Mouse (Mus musculus) lung, postnatal 25 days (tissue): ENCODE measurements around the gene Itpkb.

ENCODE experiments used
- DNase-seq: peaks from one replicate; pipeline ENCODE4 v3.0.0; 2022; ENCODE audit warnings: low spot score

Itpkb gene

DNA sequence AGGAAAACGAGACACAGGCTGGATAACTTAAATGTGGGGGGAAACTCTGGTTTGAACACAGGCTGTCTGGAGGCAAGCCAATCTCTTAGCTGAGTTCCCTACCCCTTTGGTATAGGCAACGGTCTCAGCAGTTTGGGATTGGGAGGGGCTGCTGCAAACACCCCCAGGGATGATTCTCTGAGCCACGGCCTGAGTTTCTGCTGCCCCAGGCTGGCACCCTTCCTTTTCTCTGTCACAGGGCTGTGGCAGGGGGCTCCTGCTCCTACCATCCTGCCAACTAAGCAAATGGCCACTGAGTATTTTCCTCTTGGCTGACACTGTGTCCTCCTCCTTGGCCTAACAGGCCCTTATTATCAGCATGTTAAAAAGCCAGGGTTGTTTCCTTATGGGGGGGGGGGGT is 37.3 kb downstream of the Itpkb start:
- no peak for DNase-seq

DNA sequence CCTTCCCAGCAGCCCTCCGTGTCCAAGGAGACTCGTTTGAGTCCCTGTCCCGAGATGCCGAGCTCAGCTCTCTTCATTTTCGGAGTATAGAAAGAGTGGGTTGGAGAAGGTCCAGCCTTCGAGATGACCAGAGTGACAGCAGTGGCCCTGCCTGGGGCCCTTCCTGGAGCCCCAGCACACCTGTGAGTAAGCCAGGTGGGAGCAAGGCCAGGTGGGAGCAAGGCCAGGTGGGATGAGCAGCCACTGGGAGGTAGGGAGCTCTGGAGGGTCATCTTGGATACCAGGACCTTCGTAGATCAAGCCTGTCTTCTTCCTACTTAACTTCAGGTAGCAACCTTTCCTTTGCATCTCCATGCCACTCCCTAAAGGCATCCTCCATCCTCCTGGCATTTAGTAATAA is 37.8 kb downstream of the Itpkb start:
- DNase-seq: no peak

DNA sequence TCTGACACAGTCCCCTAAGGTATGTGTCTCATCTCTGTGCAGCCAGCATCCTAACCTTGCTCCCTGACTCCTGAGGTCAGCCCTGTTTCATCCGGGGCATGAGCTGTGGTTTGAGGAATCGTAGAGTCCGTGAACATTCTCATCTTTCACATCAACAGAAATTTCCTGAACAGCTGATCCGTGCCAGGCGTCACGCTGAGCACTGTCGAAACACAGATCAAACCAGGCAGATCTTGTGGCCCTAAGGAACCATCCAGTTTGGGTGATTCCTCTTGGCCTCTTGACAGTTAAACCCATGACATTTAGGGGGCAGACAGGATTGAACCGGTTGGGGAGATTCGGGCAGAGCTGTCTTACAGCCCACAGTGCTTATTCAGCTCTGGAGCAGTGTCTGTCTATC is 38.4 kb downstream of the Itpkb start:
- no peak for DNase-seq

- DNase-seq: no peak
Measured at GRCm38 (mm10) chr1:180370858-180371652, 40.8 kb downstream of the Itpkb start.

DNA sequence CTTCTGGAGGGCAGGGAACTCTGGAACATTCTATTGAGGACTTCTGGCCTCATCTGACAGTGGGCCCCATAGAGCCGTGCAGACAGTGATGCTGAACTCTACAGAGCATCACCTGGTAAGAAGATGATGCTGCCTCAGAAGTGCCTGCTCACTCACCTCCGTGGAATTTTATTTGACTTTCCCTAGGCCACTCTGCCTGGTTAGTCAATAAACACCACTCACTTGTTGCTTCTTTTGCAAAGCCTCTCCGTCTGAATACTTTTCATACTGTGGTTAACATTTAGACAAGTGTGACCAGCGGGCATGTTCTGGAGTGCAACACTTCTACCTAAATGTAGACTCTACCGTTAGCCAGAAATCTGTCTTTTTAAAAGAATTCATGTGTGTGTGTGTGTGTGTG is 42.0 kb downstream of the Itpkb start:
- peak; percentile 54 for DNase-seq

DNA sequence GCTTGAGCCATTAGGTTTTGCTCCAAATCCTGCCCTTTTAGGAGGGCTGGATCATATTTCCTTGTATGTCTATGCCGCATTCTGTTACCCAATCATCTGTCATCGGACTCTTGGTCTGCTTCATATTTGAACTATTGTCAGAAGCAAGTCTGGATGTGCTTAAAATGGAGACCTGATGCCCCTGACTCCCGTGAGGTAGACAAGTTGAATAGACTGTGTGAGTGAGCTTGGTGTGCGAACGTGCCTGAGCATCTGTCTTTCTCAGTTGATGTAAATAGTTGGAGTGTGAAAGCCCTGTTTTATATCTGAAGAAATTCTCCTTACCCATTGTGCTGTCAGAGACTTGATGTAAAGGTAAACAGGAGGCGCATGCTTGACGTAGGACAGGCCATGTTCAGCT is 46.3 kb downstream of the Itpkb start:
- DNase-seq: no peak

DNA sequence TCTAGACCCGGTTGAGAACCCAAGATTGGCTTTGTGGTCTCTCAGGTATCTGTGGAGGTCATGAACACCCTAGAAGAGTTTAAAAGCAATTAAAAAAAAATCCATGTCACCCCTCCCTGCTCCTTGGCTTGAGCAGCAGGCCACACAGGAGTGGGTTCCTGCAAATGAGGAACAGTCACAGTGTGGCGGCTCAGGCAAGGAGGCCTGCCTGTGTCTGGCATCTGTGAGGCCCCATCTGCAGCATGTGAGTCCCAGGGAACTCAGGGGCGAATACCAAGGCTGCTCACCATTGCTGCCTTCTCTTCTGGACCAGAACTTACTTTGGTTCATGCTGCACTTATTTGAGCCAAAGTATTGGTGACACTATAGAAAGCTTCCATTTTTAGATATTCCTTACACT is 49.3 kb downstream of the Itpkb start:
- no peak for DNase-seq

DNA sequence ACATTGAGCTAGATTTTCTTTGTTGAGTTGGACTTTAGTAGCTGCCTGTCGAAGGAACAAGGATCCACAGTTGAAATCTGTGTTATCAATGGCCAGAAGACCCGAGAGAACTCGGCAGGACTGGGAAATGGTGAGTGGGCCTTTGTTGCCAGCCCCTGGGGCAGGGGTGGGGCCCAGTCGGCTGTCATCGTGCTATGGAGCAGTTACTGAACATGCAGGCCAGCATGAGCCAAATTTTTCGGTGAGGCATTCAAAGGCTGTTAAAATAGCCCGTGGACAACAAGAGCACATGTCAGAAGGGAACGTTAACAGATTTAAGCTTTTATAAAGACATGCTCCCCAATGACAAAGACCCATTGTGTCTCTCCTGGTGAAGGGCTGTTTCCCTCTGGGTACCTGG is 52.1 kb downstream of the Itpkb start:
- DNase-seq: no peak

- DNase-seq: no peak
Measured at GRCm38 (mm10) chr1:180383884-180384283, 53.6 kb downstream of the Itpkb start.

DNA sequence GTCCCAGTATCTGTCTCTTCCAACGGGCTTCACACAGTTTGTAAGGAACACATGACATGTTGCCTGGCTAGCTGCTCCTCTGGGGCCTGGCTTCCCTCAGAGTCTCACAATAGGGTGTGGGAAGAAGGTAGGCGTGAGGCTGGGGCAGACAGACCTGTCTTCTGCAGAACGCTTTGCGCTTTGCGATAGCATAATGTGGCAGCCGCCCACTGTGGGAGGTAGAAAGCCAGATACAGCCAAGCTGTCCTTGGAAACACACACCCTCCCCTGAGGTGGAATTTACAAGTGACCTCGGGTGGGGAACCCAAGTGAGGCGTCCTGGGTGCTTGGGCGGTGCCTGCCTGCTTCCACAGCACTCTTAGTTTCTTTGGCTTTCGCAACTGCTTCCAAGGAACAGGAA is 54.2 kb downstream of the Itpkb start:
- peak; percentile 73 for DNase-seq

DNA sequence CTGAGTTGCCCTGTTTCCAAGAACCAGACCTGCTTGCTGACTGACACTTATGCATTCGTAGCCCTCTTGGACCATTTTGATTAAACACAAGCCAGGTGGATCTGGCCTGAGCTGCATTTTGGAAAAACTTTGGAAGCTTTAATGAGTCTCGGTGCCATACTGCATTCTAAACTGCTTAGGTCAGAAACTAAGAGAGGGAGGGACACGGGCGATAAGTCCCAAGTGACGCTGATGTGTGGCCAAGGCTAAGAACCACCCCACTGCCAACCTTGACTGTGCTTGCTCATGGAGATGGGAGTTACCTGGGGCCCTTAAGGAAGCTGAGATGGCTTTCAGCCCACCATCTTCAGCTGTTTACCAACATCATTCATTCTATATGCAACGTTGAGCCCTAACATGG is 55.0 kb downstream of the Itpkb start:
- DNase-seq: no peak

DNA sequence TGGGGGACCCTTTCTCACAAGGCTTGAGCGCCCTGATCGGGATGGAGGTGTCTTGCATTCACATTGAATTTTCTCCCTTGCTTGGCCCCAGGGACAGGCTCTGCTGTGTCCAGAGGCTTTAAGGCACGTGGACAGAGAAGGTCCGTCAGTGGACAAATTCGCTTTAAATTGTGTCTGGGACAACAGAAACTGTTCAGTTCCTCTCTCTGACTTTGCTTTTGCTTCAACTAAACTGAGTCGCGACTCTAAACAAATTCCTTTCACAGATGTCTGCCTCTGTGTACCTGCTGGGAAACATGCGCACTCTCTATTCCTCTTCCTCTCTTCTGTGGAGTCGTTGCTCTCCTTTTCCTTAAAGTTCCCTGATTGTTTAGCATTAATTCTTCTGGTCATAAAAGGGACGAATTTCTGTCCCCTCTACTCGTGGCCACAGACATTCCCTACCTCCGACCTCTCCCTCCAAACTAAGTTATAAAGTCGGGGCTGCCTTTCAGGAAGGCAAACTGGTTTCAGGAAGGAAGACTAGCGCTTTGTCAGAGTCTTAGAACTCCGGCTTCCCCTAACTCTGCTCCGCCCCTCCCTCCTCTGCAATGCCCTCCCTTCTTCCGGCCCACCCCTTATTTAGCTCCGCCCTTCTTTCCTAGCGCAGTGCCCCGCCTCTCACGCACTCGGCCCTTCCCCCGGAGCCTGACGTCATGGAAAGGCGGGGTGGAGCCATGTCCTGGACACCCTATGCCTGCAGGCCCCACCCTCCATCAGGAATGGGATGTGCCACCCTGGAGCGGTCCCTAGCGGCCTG is 56.9 kb downstream of the Itpkb start:
- DNase-seq: peak; percentile 100

DNA sequence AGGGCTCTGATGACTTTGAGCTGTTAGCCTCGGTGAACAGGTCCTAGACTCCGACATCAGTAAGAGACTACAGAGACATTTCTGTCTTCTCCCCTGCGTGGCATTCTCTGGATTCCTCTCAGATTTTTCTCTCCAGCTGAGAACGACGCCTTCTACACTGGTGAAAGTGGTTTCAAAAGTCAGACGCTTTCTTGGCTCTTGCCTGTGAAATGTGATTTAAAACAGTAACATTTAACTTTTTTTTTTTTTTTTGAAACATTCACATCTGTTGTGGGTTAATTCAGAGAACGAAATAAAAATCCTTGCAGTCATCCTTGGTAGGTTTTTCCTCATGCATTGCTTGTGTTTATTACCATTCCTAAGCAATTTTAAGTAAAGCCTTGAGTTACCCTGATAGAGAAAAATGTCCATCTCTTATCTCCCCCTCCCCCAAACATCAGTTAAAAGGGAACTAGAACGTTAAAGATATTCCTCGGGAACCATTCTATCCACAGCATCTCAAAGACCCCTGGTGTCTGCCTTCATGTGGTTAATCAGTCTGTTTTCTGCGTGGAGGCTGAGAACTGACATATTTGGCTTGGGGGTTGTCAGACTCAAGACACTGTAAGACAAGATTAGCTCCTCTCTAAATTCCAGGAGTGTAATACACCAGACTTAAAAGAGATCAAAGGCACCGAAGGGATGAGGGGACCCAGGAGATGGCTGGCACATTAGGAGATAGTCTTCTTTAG is 57.6 kb downstream of the Itpkb start:
- DNase-seq: no peak

GRCm38 (mm10) chr1:180388481-180388880 is 58.2 kb downstream of the Itpkb start:
- no peak for DNase-seq

DNA sequence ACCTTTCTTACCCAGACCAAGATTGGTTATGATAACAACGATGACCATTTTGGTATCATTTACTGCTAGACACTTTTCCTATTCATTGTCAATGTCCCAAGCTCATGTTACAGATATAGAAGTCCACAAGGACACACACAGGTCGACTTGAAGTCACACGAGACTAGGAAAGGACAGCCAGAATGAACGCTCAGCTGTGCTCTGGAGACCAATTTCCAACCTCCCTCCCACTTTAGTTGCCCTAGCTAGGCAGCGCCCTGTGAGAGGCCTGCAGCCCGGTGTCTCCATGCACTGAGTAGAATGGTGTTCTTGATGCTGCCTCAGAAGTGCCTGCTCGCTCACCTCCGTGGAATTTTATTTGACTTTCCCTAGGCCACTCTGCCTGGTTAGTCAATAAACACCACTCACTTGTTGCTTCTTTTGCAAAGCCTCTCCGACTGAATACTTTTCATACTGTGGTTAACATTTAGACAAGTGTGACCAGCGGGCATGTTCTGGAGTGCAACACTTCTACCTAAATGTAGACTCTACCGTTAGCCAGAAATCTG is 59.0 kb downstream of the Itpkb start:
- peak; percentile 79 for DNase-seq

DNA sequence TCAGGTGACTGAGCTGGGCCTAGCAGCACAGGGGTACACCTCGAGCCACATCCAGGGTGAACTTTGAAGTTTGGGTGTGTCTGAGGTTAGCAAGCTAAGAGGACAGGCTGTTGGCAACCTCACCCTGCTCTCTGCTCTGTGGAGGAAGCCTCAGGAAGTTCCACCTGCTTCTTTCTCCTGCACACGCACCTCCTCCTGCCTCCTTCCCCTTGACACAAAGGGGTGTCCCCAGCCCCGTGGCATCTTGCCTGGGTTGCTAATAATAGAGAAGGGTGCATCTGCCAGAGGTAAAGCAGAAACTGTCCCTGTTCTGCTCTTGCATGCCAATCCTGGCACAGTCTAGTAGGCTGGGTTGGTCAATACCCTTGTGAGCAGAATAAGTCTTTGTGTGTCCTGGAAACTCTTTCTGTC is 60.0 kb downstream of the Itpkb start:
- DNase-seq: peak; percentile 70

- no peak for DNase-seq
Measured at GRCm38 (mm10) chr1:180390746-180391574, 60.7 kb downstream of the Itpkb start.

DNA sequence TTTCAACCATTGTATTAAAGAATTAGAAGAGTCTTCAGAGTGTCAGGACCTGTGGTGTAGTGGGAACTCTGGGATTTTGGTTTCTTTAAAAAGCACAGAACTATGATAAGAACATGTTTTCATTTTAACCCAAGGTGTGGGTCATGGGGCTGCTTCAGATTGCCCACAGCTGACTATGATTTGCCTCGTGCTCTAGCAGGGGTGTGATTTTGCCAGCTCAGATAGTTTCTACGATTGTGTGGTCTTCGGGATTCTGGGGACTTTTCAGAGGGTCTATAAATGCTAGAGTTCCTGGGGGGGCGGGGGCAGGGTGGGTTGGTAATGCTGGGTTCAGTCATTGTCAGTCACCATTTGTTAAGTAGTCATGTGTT is 61.3 kb downstream of the Itpkb start:
- no peak for DNase-seq

DNA sequence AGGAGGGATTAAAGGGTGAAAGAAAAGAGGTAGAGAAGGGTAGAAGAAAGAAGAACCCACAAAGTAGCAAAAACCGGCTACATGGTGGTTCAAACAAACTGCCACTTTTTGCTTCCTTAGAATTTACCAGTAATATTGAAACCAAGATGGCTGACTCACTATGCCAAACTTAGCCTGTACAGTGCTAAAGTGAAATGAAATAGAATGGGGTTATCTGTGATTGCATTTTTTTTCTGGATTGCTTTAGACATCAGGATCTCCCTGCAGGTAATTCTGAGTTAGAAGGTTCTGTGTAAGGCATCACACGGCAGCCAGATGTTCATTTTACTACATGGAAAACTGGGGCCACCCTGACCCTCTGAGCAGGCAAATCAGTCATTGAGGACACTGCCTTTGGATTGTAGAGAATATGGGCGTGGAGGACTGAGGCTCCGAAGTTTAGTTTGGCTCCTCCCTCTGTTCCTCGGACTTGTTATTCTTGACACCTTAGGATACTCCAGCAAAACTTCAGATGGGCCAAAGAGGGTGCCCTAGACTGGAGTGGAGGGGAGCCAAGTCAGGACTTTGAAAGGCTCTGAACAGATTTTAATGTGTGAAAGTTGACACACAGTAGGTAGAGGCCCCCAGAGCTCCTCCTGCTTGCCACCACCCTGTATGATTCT is 62.0 kb downstream of the Itpkb start:
- no peak for DNase-seq

GRCm38 (mm10) chr1:180393017-180393797 is 62.9 kb downstream of the Itpkb start:
- DNase-seq: no peak
